Mouse (Mus musculus): Measurements from ENCODE around the gene Scrn3.

DNA sequence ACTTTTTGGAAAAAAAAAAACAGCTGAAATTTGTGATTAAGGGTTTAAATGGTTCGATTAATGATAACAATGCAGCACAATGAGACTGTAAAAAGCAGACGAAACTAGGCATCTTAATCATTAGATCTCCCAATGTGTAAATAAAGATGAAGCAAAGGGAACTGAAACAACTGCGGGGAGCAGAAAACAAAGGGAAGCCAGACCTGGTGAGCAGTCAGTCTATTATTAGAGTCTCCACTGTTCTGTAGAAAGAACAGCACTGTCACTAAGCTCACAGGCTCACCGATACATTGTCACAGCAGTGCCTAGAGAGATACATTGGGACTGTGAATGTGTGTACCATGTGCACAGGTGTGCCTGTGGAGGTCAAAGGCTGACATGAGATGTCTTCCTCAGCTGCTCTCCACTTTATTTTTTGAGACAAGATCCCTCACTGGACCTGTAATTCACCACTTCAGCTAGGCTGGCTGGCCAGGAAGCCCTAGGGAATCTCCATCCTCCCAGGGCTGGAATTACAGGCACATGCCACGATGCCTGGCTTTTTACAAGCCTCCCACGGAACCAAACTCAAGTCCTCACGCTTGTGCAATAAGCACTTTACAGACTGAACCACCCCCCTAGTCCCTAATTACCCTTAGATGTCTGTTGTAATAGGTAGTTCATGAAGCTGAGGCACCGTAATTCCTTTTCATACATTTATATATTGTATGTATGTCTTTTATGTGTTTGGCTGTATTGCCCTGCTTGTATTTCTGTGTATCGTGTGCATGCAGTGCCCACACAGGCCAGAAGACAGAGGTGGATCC is 59.3 kb downstream of the Scrn3 start:
- TF ChIP-seq CTCF (IDR thresholded peaks at IDR 0.05; ENCODE audit: borderline replicate concordance, control insufficient read depth, extremely low read depth, insufficient read depth, low read length, poor library complexity) (no peak), POLR2A (IDR thresholded peaks at IDR 0.05; ENCODE audit: control insufficient read depth, extremely low read depth, insufficient read depth, low read length, poor library complexity) (no peak)

Data from thymus, adult 2 months (tissue).